Mouse (Mus musculus): Measurements from ENCODE around the gene Sirpa.

DNA sequence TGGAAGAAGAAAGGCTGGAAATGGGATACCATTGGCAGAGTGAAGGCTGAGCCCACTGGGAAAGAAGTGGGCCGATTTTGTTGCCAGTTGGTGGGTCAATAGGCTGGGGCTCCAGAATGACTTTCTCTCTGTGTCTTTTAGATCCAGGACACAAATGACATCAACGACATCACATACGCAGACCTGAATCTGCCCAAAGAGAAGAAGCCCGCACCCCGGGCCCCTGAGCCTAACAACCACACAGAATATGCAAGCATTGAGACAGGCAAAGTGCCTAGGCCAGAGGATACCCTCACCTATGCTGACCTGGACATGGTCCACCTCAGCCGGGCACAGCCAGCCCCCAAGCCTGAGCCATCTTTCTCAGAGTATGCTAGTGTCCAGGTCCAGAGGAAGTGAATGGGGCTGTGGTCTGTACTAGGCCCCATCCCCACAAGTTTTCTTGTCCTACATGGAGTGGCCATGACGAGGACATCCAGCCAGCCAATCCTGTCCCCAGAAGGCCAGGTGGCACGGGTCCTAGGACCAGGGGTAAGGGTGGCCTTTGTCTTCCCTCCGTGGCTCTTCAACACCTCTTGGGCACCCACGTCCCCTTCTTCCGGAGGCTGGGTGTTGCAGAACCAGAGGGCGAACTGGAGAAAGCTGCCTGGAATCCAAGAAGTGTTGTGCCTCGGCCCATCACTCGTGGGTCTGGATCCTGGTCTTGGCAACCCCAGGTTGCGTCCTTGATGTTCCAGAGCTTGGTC, 37.3 kb downstream of the Sirpa start:
- TF ChIP-seq CTCF (IDR thresholded peaks at IDR 0.05; ENCODE audit: control insufficient read depth, insufficient read depth, insufficient replicate concordance, low read depth, low read length) = no peak
- TF ChIP-seq POLR2A (IDR thresholded peaks at IDR 0.05; ENCODE audit: control insufficient read depth, low read depth, low read length) = no peak
